Mouse (Mus musculus) lung, adult 2 months (tissue): ENCODE measurements around the gene Itga1.

ENCODE experiments used
- CTCF ChIP-seq: fragments of 200-500 bp; IDR thresholded peaks from 2 replicates; pipeline ENCODE4 v1.5.1; 2011; ENCODE audit warnings: mild to moderate bottlenecking, low read length, control low read depth; ENCODE audit not compliant: insufficient read depth
- POLR2A ChIP-seq: fragments of 200-500 bp; IDR thresholded peaks from 2 replicates; pipeline ENCODE4 v1.6.1; 2011; ENCODE audit warnings: low read depth, mild to moderate bottlenecking, control low read depth, low read length, borderline replicate concordance; ENCODE audit errors: extremely low read depth

- TF ChIP-seq POLR2A (no peak), CTCF (no peak)
These were observed 66.4 kb downstream of the Itga1 start for GRCm38 (mm10) chr13:115035387-115035786.
